Mouse (Mus musculus) kidney, adult 2 months (tissue): ENCODE data around the gene Dtx4.

Experiments
- CTCF ChIP-seq: fragments of 200-500 bp; conservative IDR thresholded peaks from 2 replicates; pipeline ENCODE4 v1.5.1; 2011; ENCODE audit warnings: low read depth, mild to moderate bottlenecking, control low read depth, low read length, moderate library complexity, mixed read lengths; ENCODE audit not compliant: insufficient read depth, insufficient read length
- POLR2A ChIP-seq: fragments of 200-500 bp; IDR thresholded peaks from one replicate; pipeline ENCODE4 v1.6.1; 2011; ENCODE audit warnings: low read depth, low read length, control low read depth

GRCm38 (mm10) chr19:12493453-12494186, 7.6 kb downstream of the Dtx4 start:
- TF ChIP-seq CTCF (no peak), POLR2A (no peak)
